Mouse (Mus musculus) testis, adult 2 months (tissue): ENCODE measurements around the gene Pgrmc1.

Source experiments
- CTCF ChIP-seq: fragments of 200-500 bp; IDR thresholded peaks from 2 replicates; pipeline ENCODE4 v1.5.1; 2012; ENCODE audit warnings: low read depth, mild to moderate bottlenecking, inconsistent platforms, low read length, moderate library complexity; ENCODE audit not compliant: control insufficient read depth, insufficient read depth, insufficient replicate concordance
- POLR2A ChIP-seq: fragments of 200-500 bp; IDR thresholded peaks from 2 replicates; pipeline ENCODE4 v1.6.1; 2012; ENCODE audit warnings: low read depth, mild to moderate bottlenecking, inconsistent platforms, low read length, moderate library complexity; ENCODE audit not compliant: control insufficient read depth

GRCm38 (mm10) chrX:36604040-36604439 lies 6.0 kb downstream of the Pgrmc1 start:
- TF ChIP-seq POLR2A (no peak), CTCF (no peak)
